Comparison of ENCODE assay signal across 8 mouse cellular contexts in genomic region chr11:105178516-105178915, GRCm38 (mm10). TPM values are rescaled to one million over a fixed set of nuclear protein-coding genes. Genes with fewer than 3 reads are reported as not detected.
A peak's percentile ranks its signal among the peaks of the same experiment; 100 is the strongest.
DNase-seq lines count a peak whose midpoint lies in the region; ATAC-seq and TF ChIP-seq lines count a peak whose summit lies in the region.

TSS of gene Tlk2 (plus strand) at chr11:105178807.

- H3K4me2 ChIP-seq in forebrain, embryonic 13.5 days = peak within 1 kb of the TSS; percentile 77
- H3K4me2 ChIP-seq in neural tube, embryonic 14.5 days (ENCODE audit: low read depth, low read length) = peak within 1 kb of the TSS; percentile 60

- H3K27ac ChIP-seq in MEL (ENCODE audit: control insufficient read depth, low read depth, low read length) = no peak within 1 kb of the TSS
- 0 out of 2 replicates have a peak within 1 kb of the TSS, but pooled peaks have one; percentile 19 for H3K27ac ChIP-seq in forebrain, embryonic 13.5 days
- no peak within 1 kb of the TSS for H3K27ac ChIP-seq in limb, embryonic 10.5 days
- no peak within 1 kb of the TSS for H3K27ac ChIP-seq in neural tube, embryonic 14.5 days (ENCODE audit: low read depth, low read length)

- peaks cover 13 to 14% of the 10 kb centered on the region in 2 experiments for H3K4me1 ChIP-seq in MEL (ENCODE audit: control insufficient read depth in 1 of 2, insufficient read depth in 2 of 2, low read length in 2 of 2)
- H3K4me1 ChIP-seq in forebrain, embryonic 13.5 days = peaks cover 22% of the 10 kb centered on the region
- peaks cover 24% of the 10 kb centered on the region for H3K4me1 ChIP-seq in limb, embryonic 10.5 days
- H3K4me1 ChIP-seq in neural tube, embryonic 14.5 days (ENCODE audit: control insufficient read depth, insufficient read depth, low read length) = peaks cover 15% of the 10 kb centered on the region

- WGBS in forebrain, embryonic 13.5 days = 53% methylated on average over 2 of the region's 2 CpGs
- 38% methylated on average over 2 of the region's 2 CpGs for WGBS in limb, embryonic 10.5 days
- whole genome bisulfite sequencing in neural tube, embryonic 14.5 days = 45% methylated on average over 2 of the region's 2 CpGs

- peaks cover 0 to 20% of the 10 kb centered on the region in 2 experiments; a peak in 2 of 4 replicates for H3K36me3 ChIP-seq in MEL (ENCODE audit: control insufficient read depth in 1 of 2, insufficient read depth in 2 of 2, low read length in 2 of 2)
- H3K36me3 ChIP-seq in forebrain, embryonic 13.5 days (ENCODE audit: poor library complexity, severe bottlenecking) = peaks cover 12% of the 10 kb centered on the region; the same call in 1 of the 2 replicates
- peaks cover 20% of the 10 kb centered on the region for H3K36me3 ChIP-seq in limb, embryonic 10.5 days
- H3K36me3 ChIP-seq in neural tube, embryonic 14.5 days (ENCODE audit: control insufficient read depth, insufficient read depth, low read length) = no peaks in the 10 kb centered on the region

- H3K9ac ChIP-seq in MEL (ENCODE audit: control insufficient read depth, low read depth, low read length, poor library complexity, severe bottlenecking) = peak within 1 kb of the TSS; percentile 85; the same call in 1 of the 2 replicates
- H3K9ac ChIP-seq in forebrain, embryonic 13.5 days = no peak within 1 kb of the TSS
- H3K9ac ChIP-seq in neural tube, embryonic 14.5 days (replicated peaks; ENCODE audit: low read depth, low read length) = no peak within 1 kb of the TSS

- no peak for TF ChIP-seq POLR2A in MEL (IDR thresholded peaks at IDR 0.05; ENCODE audit: control insufficient read depth in 1 of 2, insufficient read depth in 1 of 2, low read depth in 1 of 2, low read length in 2 of 2, poor library complexity in 1 of 2)

- no peak for TF ChIP-seq CTCF in MEL (IDR thresholded peaks at IDR 0.05 in 2 of 3, conservative IDR thresholded peaks at IDR 0.05 in 1 of 3; ENCODE audit: control insufficient read depth in 1 of 3, insufficient read depth in 1 of 3, low read depth in 2 of 3, low read length in 3 of 3, poor library complexity in 1 of 3, severe bottlenecking in 1 of 3)

- no peak for DNase-seq in MEL (ENCODE audit: low read depth, low spot score)
- no peak for DNase-seq in heart, postnatal 4 days
- DNase-seq in limb, embryonic 10.5 days (ENCODE audit: low spot score) = no peak
- DNase-seq in ovary, postnatal 36 days (ENCODE audit: low spot score) = no peak
- DNase-seq in ovary, postnatal 10 days (ENCODE audit: low spot score) = no peak

- no peak for TF ChIP-seq EP300 in MEL (IDR thresholded peaks at IDR 0.05; ENCODE audit: low read depth in 1 of 2, low read length in 2 of 2)

- peak within 1 kb of the TSS; percentile 82 to 88; a peak in 2 of 4 replicates for H3K4me3 ChIP-seq in MEL (ENCODE audit: control insufficient read depth in 1 of 2, insufficient read depth in 1 of 2, low read depth in 2 of 2, low read length in 2 of 2)
- peak within 1 kb of the TSS; percentile 93 for H3K4me3 ChIP-seq in forebrain, embryonic 13.5 days
- H3K4me3 ChIP-seq in limb, embryonic 10.5 days = peak within 1 kb of the TSS; percentile 96; the same call in 1 of the 2 replicates
- peak within 1 kb of the TSS; percentile 89 for H3K4me3 ChIP-seq in neural tube, embryonic 14.5 days (ENCODE audit: low read depth, low read length)

- no peaks in the 10 kb centered on the region for H3K9me3 ChIP-seq in MEL (replicated peaks; ENCODE audit: insufficient read depth, low read length)
- H3K9me3 ChIP-seq in forebrain, embryonic 13.5 days (replicated peaks) = no peaks in the 10 kb centered on the region
- H3K9me3 ChIP-seq in limb, embryonic 10.5 days (replicated peaks) = no peaks in the 10 kb centered on the region; the same call in 1 of the 2 replicates
- no peaks in the 10 kb centered on the region for H3K9me3 ChIP-seq in neural tube, embryonic 14.5 days (ENCODE audit: control insufficient read depth, low read length)

- peaks cover 32% of the 10 kb centered on the region for H3K79me2 ChIP-seq in MEL (ENCODE audit: control insufficient read depth, insufficient read depth, low read length, poor library complexity)

- ATAC-seq in CD4-positive, CD25-positive, alpha-beta regulatory T cell, adult 4 months = no peak
- ATAC-seq in forebrain, embryonic 13.5 days = no peak
- ATAC-seq in neural tube, embryonic 14.5 days (ENCODE audit: low read depth) = no peak

- H3K27me3 ChIP-seq in MEL (ENCODE audit: control insufficient read depth in 1 of 2, insufficient read depth in 2 of 2, low read length in 2 of 2) = no peaks in the 10 kb centered on the region
- H3K27me3 ChIP-seq in forebrain, embryonic 13.5 days = no peaks in the 10 kb centered on the region
- no peaks in the 10 kb centered on the region for H3K27me3 ChIP-seq in limb, embryonic 10.5 days (ENCODE audit: low read depth, poor library complexity, severe bottlenecking)
- H3K27me3 ChIP-seq in neural tube, embryonic 14.5 days (ENCODE audit: control insufficient read depth, insufficient read depth, low read length) = no peaks in the 10 kb centered on the region

- TF ChIP-seq RAD21 in MEL (IDR thresholded peaks at IDR 0.05; ENCODE audit: low read depth, low read length) = no peak

TF ChIP-seq in MEL, 35 proteins besides CTCF, POLR2A, EP300 and RAD21:
- no peak for TF ChIP-seq ETS1 (IDR thresholded peaks at IDR 0.05; ENCODE audit: low read depth, low read length)

RNA-seq across cellular contexts. Expression of gene Tlk2, which starts in this region (rescaled TPM):
- 10 to 100 TPM; 12.6 to 24.4 TPM for polyA plus RNA-seq in CD4-positive, CD25-positive, alpha-beta regulatory T cell, adult 4 months (2017; shearing (Covaris generic))
- total RNA-seq in MEL (2012; rRNA removed) = 52.7 and 60.9 TPM in 2 replicates
- polyA plus RNA-seq in MEL (2012; ENCODE audit: insufficient read depth in 1 of 2, insufficient read length in 2 of 2, low read depth in 1 of 2, low replicate concordance in 2 of 2, missing spikeins in 1 of 2) = 10 to 100 TPM in 1 of 2 experiments, not detected in 1; 46.5 TPM
- polyA plus RNA-seq in forebrain, embryonic 13.5 days (2015; fragmentation: Nextera tagmentation; extraction: Ambion mirVana) = 19.3 and 21.0 TPM in 2 replicates
- 10 to 100 TPM; 51.2 to 52.0 TPM for total RNA-seq in heart, postnatal 4 days (2021)
- 21.4 and 23.0 TPM in 2 replicates for polyA plus RNA-seq in limb, embryonic 10.5 days (2016; fragmentation: Nextera tagmentation; extraction: Ambion mirVana)
- 27.8 and 31.2 TPM in 2 replicates for polyA plus RNA-seq in neural tube, embryonic 14.5 days (2014; fragmentation: Nextera tagmentation; extraction: Ambion mirVana)
